7 mouse cellular contexts compared by ENCODE assay signal in genomic region chr11:87357317-87358300, GRCm38 (mm10). TPM values are rescaled to one million over a fixed set of nuclear protein-coding genes. Genes with fewer than 3 reads are reported as not detected.
DNase-seq lines count a peak whose midpoint lies in the region; ATAC-seq and TF ChIP-seq lines count a peak whose summit lies in the region.

No protein-coding gene starts in this region.

- H3K9me3 ChIP-seq in forebrain, embryonic 16.5 days (ENCODE audit: control insufficient read depth, low read length): no peaks in the 10 kb centered on the region
- H3K9me3 ChIP-seq in kidney, embryonic 16.5 days (ENCODE audit: low read length): no peaks in the 10 kb centered on the region
- H3K9me3 ChIP-seq in stomach, embryonic 14.5 days (ENCODE audit: control insufficient read depth, low read depth, low read length): no peaks in the 10 kb centered on the region

- peak; percentile 24; the same call in 1 of the 2 replicates for ATAC-seq in forebrain, embryonic 16.5 days
- ATAC-seq in kidney, embryonic 16.5 days (ENCODE audit: low FRiP score, low TSS enrichment): peak; percentile 49; the same call in 1 of the 2 replicates
- ATAC-seq in megakaryocyte, adult 5-6 weeks (ENCODE audit: poor library complexity, severe bottlenecking): peak; percentile 16; the same call in 1 of the 2 replicates
- ATAC-seq in stomach, embryonic 14.5 days (ENCODE audit: insufficient number of reproducible peaks, insufficient read depth, low FRiP score, low read depth): no peak; the same call in 1 of the 2 replicates

- peak overlapping the region; percentile 87 for H3K4me3 ChIP-seq in testis, adult 2 months (ENCODE audit: control insufficient read depth, low read depth, low read length)
- H3K4me3 ChIP-seq in bone marrow, adult 2 months (replicated peaks; ENCODE audit: control insufficient read depth, low read depth, low read length): peak overlapping the region; percentile 77
- H3K4me3 ChIP-seq in forebrain, embryonic 16.5 days (replicated peaks; ENCODE audit: low read length): peak overlapping the region; percentile 95
- peak overlapping the region; percentile 74 for H3K4me3 ChIP-seq in kidney, embryonic 16.5 days (ENCODE audit: low read length)
- peak overlapping the region; percentile 70 for H3K4me3 ChIP-seq in stomach, embryonic 14.5 days (ENCODE audit: low read depth, low read length)

- 4% methylated on average over 31 of the region's 31 CpGs for WGBS in bone marrow, adult 2 months
- 4% methylated on average over 31 of the region's 31 CpGs for WGBS in forebrain, embryonic 16.5 days
- 4% methylated on average over 31 of the region's 31 CpGs for WGBS in kidney, embryonic 16.5 days
- WGBS in stomach, embryonic 14.5 days: 8% methylated on average over 31 of the region's 31 CpGs

- no peak overlapping the region for H3K27ac ChIP-seq in testis, adult 2 months (ENCODE audit: control insufficient read depth, insufficient read depth, low read depth, low read length)
- peak overlapping the region; percentile 65 for H3K27ac ChIP-seq in bone marrow, adult 2 months (ENCODE audit: control insufficient read depth, insufficient read depth, low read depth, low read length, poor library complexity)
- peak overlapping the region; percentile 85 for H3K27ac ChIP-seq in forebrain, embryonic 16.5 days (ENCODE audit: low read length)
- no peak overlapping the region for H3K27ac ChIP-seq in kidney, embryonic 16.5 days (ENCODE audit: low read length)
- no peak overlapping the region for H3K27ac ChIP-seq in stomach, embryonic 14.5 days (ENCODE audit: low read length)

- DNase-seq in testis, postnatal 14 days (ENCODE audit: low spot score): no peak

- TF ChIP-seq POLR2A in testis, adult 2 months (IDR thresholded peaks at IDR 0.05; ENCODE audit: control insufficient read depth, low read depth, low read length): no peak
- TF ChIP-seq POLR2A in bone marrow, adult 2 months (IDR thresholded peaks at IDR 0.05; ENCODE audit: borderline replicate concordance, control insufficient read depth, low read depth, low read length): no peak

- TF ChIP-seq CTCF in testis, adult 2 months (IDR thresholded peaks at IDR 0.05; ENCODE audit: control insufficient read depth, insufficient read depth, insufficient replicate concordance, low read depth, low read length): no peak
- TF ChIP-seq CTCF in bone marrow, adult 2 months (IDR thresholded peaks at IDR 0.05; ENCODE audit: control insufficient read depth, insufficient read depth, low read length): no peak

- no peaks in the 10 kb centered on the region; the same call in 1 of the 2 replicates for H3K4me1 ChIP-seq in testis, adult 2 months (ENCODE audit: control insufficient read depth, insufficient read depth, low read length)
- peaks cover 1% of the 10 kb centered on the region for H3K4me1 ChIP-seq in bone marrow, adult 2 months (ENCODE audit: control insufficient read depth, insufficient read depth, low read length)
- H3K4me1 ChIP-seq in forebrain, embryonic 16.5 days (replicated peaks; ENCODE audit: control insufficient read depth, insufficient read depth, low read length): peaks cover 15% of the 10 kb centered on the region
- peaks cover 14% of the 10 kb centered on the region; the same call in 1 of the 2 replicates for H3K4me1 ChIP-seq in kidney, embryonic 16.5 days (ENCODE audit: insufficient read depth, low read length)
- H3K4me1 ChIP-seq in stomach, embryonic 14.5 days (ENCODE audit: control insufficient read depth, insufficient read depth, low read length): 0 out of 2 replicates have a peak, but pooled peaks cover 5% of the 10 kb centered on the region

- no peaks in the 10 kb centered on the region for H3K36me3 ChIP-seq in testis, adult 2 months (ENCODE audit: control insufficient read depth, insufficient read depth, low read length)
- H3K36me3 ChIP-seq in forebrain, embryonic 16.5 days (ENCODE audit: control insufficient read depth, insufficient read depth): peaks cover 2% of the 10 kb centered on the region; the same call in 1 of the 2 replicates
- no peaks in the 10 kb centered on the region for H3K36me3 ChIP-seq in kidney, embryonic 16.5 days (ENCODE audit: insufficient read depth, low read length)
- no peaks in the 10 kb centered on the region for H3K36me3 ChIP-seq in stomach, embryonic 14.5 days (ENCODE audit: control insufficient read depth, insufficient read depth, low read length)

- H3K9ac ChIP-seq in forebrain, embryonic 16.5 days (replicated peaks; ENCODE audit: low read depth, low read length): peak overlapping the region; percentile 97
- H3K9ac ChIP-seq in kidney, embryonic 16.5 days (replicated peaks; ENCODE audit: low read length): peak overlapping the region; percentile 65
- H3K9ac ChIP-seq in stomach, embryonic 14.5 days (replicated peaks; ENCODE audit: low read depth, low read length): peak overlapping the region; percentile 38; the same call in 1 of the 2 replicates

- peak overlapping the region; percentile 72 for H3K4me2 ChIP-seq in forebrain, embryonic 16.5 days (ENCODE audit: low read length)
- peak overlapping the region; percentile 97 for H3K4me2 ChIP-seq in kidney, embryonic 16.5 days (replicated peaks; ENCODE audit: low read depth, low read length)
- H3K4me2 ChIP-seq in stomach, embryonic 14.5 days (replicated peaks; ENCODE audit: low read depth, low read length): peak overlapping the region; percentile 95

- H3K27me3 ChIP-seq in testis, adult 2 months (ENCODE audit: control insufficient read depth, insufficient read depth, low read length): no peaks in the 10 kb centered on the region
- no peaks in the 10 kb centered on the region for H3K27me3 ChIP-seq in forebrain, embryonic 16.5 days (replicated peaks; ENCODE audit: control insufficient read depth, insufficient read depth, low read length)
- H3K27me3 ChIP-seq in kidney, embryonic 16.5 days (ENCODE audit: insufficient read depth, low read length): peaks cover 32% of the 10 kb centered on the region
- peaks cover 10% of the 10 kb centered on the region; the same call in 1 of the 2 replicates for H3K27me3 ChIP-seq in stomach, embryonic 14.5 days (ENCODE audit: control insufficient read depth, insufficient read depth, low read length)

RNA-seq across cellular contexts. Expression of gene Ppm1e, which starts 1.2 kb away (rescaled TPM):
- polyA plus RNA-seq in testis, adult 2 months (2012; rRNA removed): 3.5 and 4.1 TPM in 2 replicates
- polyA plus RNA-seq in bone marrow, adult 2 months (2011; ENCODE audit: insufficient read depth, insufficient read length, low replicate concordance, missing spikeins): 1.5 and 2.9 TPM in 2 replicates
- polyA plus RNA-seq in forebrain, embryonic 16.5 days (2015; fragmentation: Nextera tagmentation; extraction: Ambion mirVana): 23.1 and 26.5 TPM in 2 replicates
- polyA plus RNA-seq in kidney, embryonic 16.5 days (2015; fragmentation: Nextera tagmentation; extraction: Ambion mirVana): 1.9 and 2.3 TPM in 2 replicates
- total RNA-seq in megakaryocyte, adult 5-6 weeks (2015): 0.76 and 0.91 TPM in 2 replicates
- total RNA-seq in megakaryocyte, adult 5-6 weeks (2017): 0.57 and 0.81 TPM in 2 replicates
- 2.7 and 3.1 TPM in 2 replicates for polyA plus RNA-seq in stomach, embryonic 14.5 days (2014; fragmentation: Nextera tagmentation; extraction: Ambion mirVana)

RNA-seq across cellular contexts. Expression of gene Rad51c, which starts 47.1 kb away (rescaled TPM):
- 14.2 and 16.4 TPM in 2 replicates for polyA plus RNA-seq in testis, adult 2 months (2012; rRNA removed)
- polyA plus RNA-seq in bone marrow, adult 2 months (2011; ENCODE audit: insufficient read depth, insufficient read length, low replicate concordance, missing spikeins): 9.6 and 11.6 TPM in 2 replicates
- 7.4 and 7.7 TPM in 2 replicates for polyA plus RNA-seq in forebrain, embryonic 16.5 days (2015; fragmentation: Nextera tagmentation; extraction: Ambion mirVana)
- polyA plus RNA-seq in kidney, embryonic 16.5 days (2015; fragmentation: Nextera tagmentation; extraction: Ambion mirVana): 7.9 and 8.7 TPM in 2 replicates
- total RNA-seq in megakaryocyte, adult 5-6 weeks (2015): 4.6 and 4.8 TPM in 2 replicates
- total RNA-seq in megakaryocyte, adult 5-6 weeks (2017): 5.2 and 5.7 TPM in 2 replicates
- polyA plus RNA-seq in stomach, embryonic 14.5 days (2014; fragmentation: Nextera tagmentation; extraction: Ambion mirVana): 6.0 and 7.2 TPM in 2 replicates

RNA-seq across cellular contexts. Expression of gene Tex14, which starts 47.3 kb away (rescaled TPM):
- polyA plus RNA-seq in testis, adult 2 months (2012; rRNA removed): 26.0 and 28.4 TPM in 2 replicates
- polyA plus RNA-seq in bone marrow, adult 2 months (2011; ENCODE audit: insufficient read depth, insufficient read length, low replicate concordance, missing spikeins): 1.5 TPM in 1 of 2 replicates, not detected in the other
- polyA plus RNA-seq in forebrain, embryonic 16.5 days (2015; fragmentation: Nextera tagmentation; extraction: Ambion mirVana): 0.63 TPM in 1 of 2 replicates, not detected in the other
- polyA plus RNA-seq in kidney, embryonic 16.5 days (2015; fragmentation: Nextera tagmentation; extraction: Ambion mirVana): 0.31 and 0.76 TPM in 2 replicates
- total RNA-seq in megakaryocyte, adult 5-6 weeks (2015): 0.13 and 0.43 TPM in 2 replicates
- total RNA-seq in megakaryocyte, adult 5-6 weeks (2017): 0.15 and 1.1 TPM in 2 replicates
- polyA plus RNA-seq in stomach, embryonic 14.5 days (2014; fragmentation: Nextera tagmentation; extraction: Ambion mirVana): not detected in 2 replicates

Comparison
In these comparisons a context has a peak if more than half of its experiments do, and no peak if none do; other contexts are left out.
1. H3K27ac ChIP-seq: peak in bone marrow, adult 2 months (single experiment) and forebrain, embryonic 16.5 days (single experiment); none in testis, adult 2 months (single experiment), kidney, embryonic 16.5 days (single experiment) and stomach, embryonic 14.5 days (single experiment).
2. H3K9ac ChIP-seq: peak in every context shown above with its lines; median percentile 97 in forebrain, embryonic 16.5 days; 65 in kidney, embryonic 16.5 days; 38 in stomach, embryonic 14.5 days.
3. RNA of gene Tex14, which starts 47.3 kb away (polyA plus RNA-seq): 26.0 to 28.4 TPM in testis, adult 2 months; 1.5 TPM in bone marrow, adult 2 months, 0.63 TPM in forebrain, embryonic 16.5 days, 0.31 to 0.76 TPM in kidney, embryonic 16.5 days and not detected in stomach, embryonic 14.5 days; every median in the first group is over 10 times any median in the second.
4. Peak in every context shown above with its lines, with median percentiles within 50 percentile points of each other: H3K4me3 ChIP-seq and H3K4me2 ChIP-seq.